Mouse (Mus musculus) stomach, postnatal 0 days (tissue): ENCODE measurements around the gene Sema7a.

Experiments
- CTCF ChIP-seq: IDR thresholded peaks from 2 replicates; pipeline ENCODE4 v1.5.1; 2016; ENCODE audit warnings: antibody characterized with exemption, low read depth, mild to moderate bottlenecking, moderate library complexity
- EP300 ChIP-seq: optimal IDR thresholded peaks from 2 replicates; pipeline ENCODE3; 2016; ENCODE audit warnings: antibody characterized with exemption

- no peak for TF ChIP-seq CTCF
- TF ChIP-seq EP300 = no peak
These were observed 58.8 kb downstream of the Sema7a start for GRCm38 (mm10) chr9:57998685-57999084.
